Mouse (Mus musculus): ENCODE measurements around the gene Myo18b.

Myo18b gene

DNA sequence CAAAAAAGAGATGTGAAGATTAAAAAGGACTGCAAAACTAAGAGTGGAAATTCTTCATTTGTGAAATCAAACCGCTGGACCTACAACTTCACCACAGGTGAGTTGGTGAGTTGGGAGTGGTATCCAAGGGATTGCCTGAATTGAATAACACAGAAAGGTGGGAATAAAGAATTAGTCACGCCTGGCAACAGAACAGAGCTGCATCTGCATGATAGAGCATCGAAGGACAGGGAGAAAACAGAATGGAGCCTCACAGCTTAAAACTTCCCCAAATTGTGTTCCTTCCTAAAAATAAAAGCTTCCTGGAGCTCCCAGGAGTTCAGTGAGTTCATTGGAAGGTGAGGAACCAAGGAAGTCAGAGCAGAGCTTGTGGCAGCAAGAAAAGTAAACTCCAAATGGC is 73.7 kb downstream of the Myo18b start:
- in situ Hi-C loops (cut with MboI; ENCODE audit: low sequenced_read_pairs): no loop called here

GRCm38 (mm10) chr5:112815051-112815450 is 81.1 kb downstream of the Myo18b start:
- in situ Hi-C loops (cut with MboI; ENCODE audit: low sequenced_read_pairs): no loop called here

DNA sequence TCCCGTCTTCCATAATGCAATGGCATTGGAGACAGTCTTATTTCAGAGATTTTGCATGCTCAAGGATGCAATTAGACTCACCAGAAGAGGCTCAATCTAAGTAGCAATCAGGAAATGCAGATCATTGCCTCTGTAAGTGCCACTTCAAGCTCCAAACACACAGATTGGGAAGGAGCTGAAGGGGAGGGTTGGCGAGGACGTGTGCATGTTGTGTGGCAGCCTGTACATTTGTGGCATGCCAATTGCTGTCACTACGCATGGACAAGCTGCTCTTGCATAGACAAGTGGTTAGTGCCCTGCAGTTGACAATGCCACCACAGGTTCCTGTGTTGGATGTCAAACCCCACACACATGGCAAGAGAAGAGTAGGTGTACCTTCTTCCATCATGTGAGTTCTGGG is 88.5 kb downstream of the Myo18b start:
- in situ Hi-C loops (cut with MboI; ENCODE audit: low sequenced_read_pairs): no loop called here

DNA sequence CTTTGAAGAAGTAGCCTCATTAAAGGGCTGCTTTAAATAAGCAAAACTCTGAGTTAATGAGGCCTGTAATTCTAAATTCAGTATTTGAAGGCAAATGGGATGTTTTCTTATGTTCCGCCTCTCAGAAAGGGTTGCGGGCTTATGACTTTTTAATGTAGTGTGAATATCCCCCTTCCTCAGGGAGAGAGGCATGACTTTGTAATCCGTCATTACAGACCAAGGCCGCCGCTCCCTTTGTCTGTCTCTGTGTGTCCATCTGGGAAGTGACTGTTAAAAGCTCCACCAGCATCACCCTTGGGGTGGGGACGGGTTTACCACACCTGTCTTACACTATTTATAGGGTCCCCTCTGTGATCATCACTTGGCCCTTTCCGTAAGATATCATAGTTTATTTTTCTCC is 100.1 kb downstream of the Myo18b start:
- in situ Hi-C loops (cut with MboI; ENCODE audit: low sequenced_read_pairs): no loop called here

GRCm38 (mm10) chr5:112791792-112792780 is 104.1 kb downstream of the Myo18b start:
- in situ Hi-C loops (cut with MboI; ENCODE audit: low sequenced_read_pairs): no loop called here

- in situ Hi-C loops (cut with MboI; ENCODE audit: low sequenced_read_pairs): no loop called here
Measured at GRCm38 (mm10) chr5:112790376-112791111, 105.6 kb downstream of the Myo18b start.

- in situ Hi-C loops (cut with MboI; ENCODE audit: low sequenced_read_pairs): no loop called here
Measured at GRCm38 (mm10) chr5:112788441-112788840, 107.7 kb downstream of the Myo18b start.

GRCm38 (mm10) chr5:112786788-112787187 is 109.4 kb downstream of the Myo18b start:
- in situ Hi-C loops (cut with MboI; ENCODE audit: low sequenced_read_pairs): no loop called here

GRCm38 (mm10) chr5:112786031-112786430 is 110.1 kb downstream of the Myo18b start:
- in situ Hi-C loops (cut with MboI; ENCODE audit: low sequenced_read_pairs): no loop called here

- in situ Hi-C loops (cut with MboI; ENCODE audit: low sequenced_read_pairs): no loop called here
Measured at GRCm38 (mm10) chr5:112781719-112782118, 114.4 kb downstream of the Myo18b start.

DNA sequence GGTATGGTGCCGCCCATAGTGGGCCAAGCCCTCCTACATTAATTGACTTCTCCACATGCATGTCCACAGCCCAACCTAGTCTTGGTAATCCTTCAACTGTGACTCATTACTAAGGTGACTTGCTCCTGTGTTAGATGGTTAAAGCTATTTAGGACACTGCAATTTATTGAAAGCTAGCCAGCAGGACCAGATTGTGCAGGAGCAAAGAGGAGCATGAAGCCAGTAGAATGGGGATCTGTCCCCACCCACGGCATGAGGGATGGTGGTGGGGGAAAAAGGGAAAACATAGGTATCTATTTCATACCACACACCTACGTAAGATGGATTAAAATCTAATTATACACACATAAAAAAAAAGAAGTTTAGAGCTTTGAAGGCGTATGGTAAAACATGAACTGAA is 114.9 kb downstream of the Myo18b start:
- in situ Hi-C loops (cut with MboI; ENCODE audit: low sequenced_read_pairs): no loop called here

DNA sequence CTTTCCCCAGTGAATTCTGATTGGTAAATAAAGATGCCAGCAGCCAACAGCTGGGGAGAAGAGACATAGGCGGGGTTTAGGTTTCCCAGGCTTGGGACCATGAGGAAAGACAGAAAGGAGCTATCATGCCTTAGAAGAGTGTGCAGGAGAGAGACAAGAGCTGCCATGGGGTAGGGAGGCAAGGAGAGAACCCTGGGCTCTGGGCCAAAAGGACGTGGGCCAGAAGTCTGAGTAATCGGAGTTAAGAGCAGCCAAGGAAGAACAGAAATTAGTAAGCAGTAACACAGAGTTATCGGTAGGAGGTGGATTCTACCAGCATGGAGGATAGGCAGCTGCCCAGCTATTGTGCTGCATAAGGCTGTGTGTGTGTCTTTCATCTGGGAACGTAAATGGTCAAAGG is 115.8 kb downstream of the Myo18b start:
- in situ Hi-C loops (cut with MboI; ENCODE audit: low sequenced_read_pairs): no loop called here

DNA sequence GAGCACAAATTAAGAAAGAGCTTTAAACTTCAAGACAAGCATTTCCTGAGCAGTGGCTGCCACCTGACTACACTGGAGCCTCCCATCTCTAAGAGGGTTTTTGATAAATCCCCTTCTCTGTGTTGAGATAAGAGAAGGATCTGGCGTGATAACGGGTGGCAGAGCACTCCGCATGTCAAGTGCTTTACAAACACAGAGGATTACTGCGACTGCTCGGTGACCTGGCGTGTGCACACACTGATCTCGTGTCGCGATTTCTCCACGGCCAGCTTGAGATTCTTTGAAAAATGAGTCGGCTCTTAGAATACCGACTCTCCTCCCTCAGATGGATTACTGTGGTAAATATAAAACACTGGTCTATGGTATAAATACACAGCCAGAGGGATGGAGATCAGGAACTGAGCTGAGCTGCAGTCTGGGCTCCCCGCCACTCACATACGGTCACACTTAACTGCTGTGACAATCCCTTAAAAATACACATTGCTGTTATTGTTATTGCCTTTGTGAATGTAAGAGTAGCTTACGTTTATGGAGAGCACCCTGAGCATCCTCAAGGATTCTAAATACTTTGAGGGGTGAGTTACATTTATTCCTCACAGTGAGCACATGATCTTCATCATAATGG is 119.3 kb downstream of the Myo18b start:
- in situ Hi-C loops (cut with MboI; ENCODE audit: low sequenced_read_pairs): no loop called here

- in situ Hi-C loops (cut with MboI; ENCODE audit: low sequenced_read_pairs): no loop called here
Measured at GRCm38 (mm10) chr5:112773429-112773828, 122.7 kb downstream of the Myo18b start.

GRCm38 (mm10) chr5:112771376-112771901 is 124.7 kb downstream of the Myo18b start:
- in situ Hi-C loops (cut with MboI; ENCODE audit: low sequenced_read_pairs): no loop called here

- in situ Hi-C loops (cut with MboI; ENCODE audit: low sequenced_read_pairs): no loop called here
Measured at GRCm38 (mm10) chr5:112769721-112770119, 126.4 kb downstream of the Myo18b start.

DNA sequence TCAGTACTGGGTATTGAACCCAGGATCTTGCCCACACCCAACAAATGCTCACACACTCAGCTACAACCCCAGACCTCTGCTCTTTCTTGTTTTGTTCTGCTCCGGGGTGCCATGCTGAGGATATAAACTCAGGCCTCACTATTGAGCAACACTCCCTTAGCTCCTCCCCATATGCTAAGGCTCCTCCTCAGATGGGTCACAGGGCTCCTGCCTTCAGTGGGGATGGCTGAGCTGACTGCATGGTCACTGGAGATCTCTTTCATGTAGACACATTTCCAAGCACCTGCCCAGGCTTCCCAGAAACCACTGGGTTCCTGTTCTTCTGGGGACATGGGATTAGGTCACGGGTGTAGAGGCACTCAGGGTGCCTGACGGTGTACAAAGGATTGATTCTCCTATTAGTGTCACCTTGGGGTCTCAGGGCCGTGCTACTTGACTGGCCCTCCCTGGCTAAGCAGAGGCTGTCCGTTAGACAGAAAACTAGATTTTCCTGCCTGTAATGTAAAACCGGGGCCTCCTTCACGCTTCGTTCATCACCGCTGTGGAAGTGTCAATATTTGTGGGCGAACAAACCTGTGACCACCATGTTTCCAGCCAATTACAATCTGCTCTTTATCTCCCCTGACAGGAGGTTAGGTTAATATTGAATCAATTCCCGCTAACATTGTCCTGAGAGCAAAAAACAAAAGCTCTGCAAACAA is 127.0 kb downstream of the Myo18b start:
- in situ Hi-C loops (cut with MboI; ENCODE audit: low sequenced_read_pairs): no loop called here

- in situ Hi-C loops (cut with MboI; ENCODE audit: low sequenced_read_pairs): no loop called here
Measured at GRCm38 (mm10) chr5:112768556-112768955, 127.6 kb downstream of the Myo18b start.

GRCm38 (mm10) chr5:112761415-112762075 is 134.6 kb downstream of the Myo18b start:
- in situ Hi-C loops (cut with MboI; ENCODE audit: low sequenced_read_pairs): no loop called here

DNA sequence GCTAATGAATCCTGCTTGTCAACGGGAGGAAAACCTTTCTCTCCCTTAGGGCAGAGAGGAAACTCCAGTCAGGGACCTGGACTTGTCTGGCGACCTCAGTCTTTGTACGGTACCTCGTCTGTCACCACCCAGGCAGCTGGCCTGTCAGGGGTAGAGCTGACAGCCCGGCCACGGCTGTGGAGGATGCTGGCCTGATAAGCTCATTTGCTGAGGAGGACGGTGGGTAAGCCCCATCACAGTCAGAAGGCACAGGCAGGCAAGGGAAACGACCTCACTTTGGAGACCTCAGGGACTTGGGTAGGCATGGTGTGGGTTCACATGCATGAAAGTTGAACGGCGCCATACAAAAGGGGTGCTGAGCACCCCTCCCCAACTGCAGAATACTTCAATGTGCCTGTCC is 140.6 kb downstream of the Myo18b start:
- in situ Hi-C loops (cut with MboI; ENCODE audit: low sequenced_read_pairs): no loop called here

Data from CH12F3 (cell line).